Mouse (Mus musculus) adrenal gland, adult (tissue): ENCODE measurements around the gene Slc38a6.
A peak's percentile ranks its signal among the peaks of the same experiment; 100 is the strongest.

ENCODE experiments used
- DNase-seq, 2 experiments: peaks; one replicate each; pipeline ENCODE4 v3.0.0; 2022 to 2023; ENCODE audit warnings: low spot score in 1 of 2; ENCODE audit not compliant: inconsistent age in 2 of 2

Gene Slc38a6

GRCm38 (mm10) chr12:73317706-73318686 lies 31.4 kb downstream of the Slc38a6 start:
- DNase-seq, result no peak

GRCm38 (mm10) chr12:73324180-73324586 lies 37.6 kb downstream of the Slc38a6 start:
- DNase-seq, result no peak

GRCm38 (mm10) chr12:73324742-73325141 lies 38.2 kb downstream of the Slc38a6 start:
- DNase-seq, result peak; percentile 35 to 74

- peak in 1 of 2 experiments; percentile 50 for DNase-seq
Measured at GRCm38 (mm10) chr12:73325181-73325580, 38.6 kb downstream of the Slc38a6 start.

- peak; percentile 29 to 58 for DNase-seq
Measured at GRCm38 (mm10) chr12:73325617-73326016, 39.0 kb downstream of the Slc38a6 start.

- no peak for DNase-seq
Measured at GRCm38 (mm10) chr12:73327381-73327780, 40.8 kb downstream of the Slc38a6 start.

GRCm38 (mm10) chr12:73328448-73329167 lies 42.0 kb downstream of the Slc38a6 start:
- DNase-seq, result no peak

- no peak for DNase-seq
Measured at GRCm38 (mm10) chr12:73330236-73330635, 43.7 kb downstream of the Slc38a6 start.

- DNase-seq, result no peak
Measured at GRCm38 (mm10) chr12:73332701-73333100, 46.1 kb downstream of the Slc38a6 start.

GRCm38 (mm10) chr12:73334051-73334551 lies 47.5 kb downstream of the Slc38a6 start:
- DNase-seq, result no peak

- DNase-seq, result no peak
Measured at GRCm38 (mm10) chr12:73337127-73337526, 50.5 kb downstream of the Slc38a6 start.

- no peak for DNase-seq
Measured at GRCm38 (mm10) chr12:73340642-73341293, 54.2 kb downstream of the Slc38a6 start.

- peak; percentile 16 to 56 for DNase-seq
Measured at GRCm38 (mm10) chr12:73341703-73342663, 55.4 kb downstream of the Slc38a6 start.

GRCm38 (mm10) chr12:73344300-73344699 lies 57.7 kb downstream of the Slc38a6 start:
- DNase-seq, result no peak

- DNase-seq, result peak; percentile 23 to 54
Measured at GRCm38 (mm10) chr12:73345157-73345556, 58.6 kb downstream of the Slc38a6 start.

GRCm38 (mm10) chr12:73347202-73347601 lies 60.6 kb downstream of the Slc38a6 start:
- DNase-seq, result no peak

GRCm38 (mm10) chr12:73350466-73350865 lies 63.9 kb downstream of the Slc38a6 start:
- DNase-seq, result no peak

GRCm38 (mm10) chr12:73350982-73351381 lies 64.4 kb downstream of the Slc38a6 start:
- DNase-seq, result no peak

- DNase-seq, result no peak
Measured at GRCm38 (mm10) chr12:73351746-73352145, 65.2 kb downstream of the Slc38a6 start.

GRCm38 (mm10) chr12:73353362-73353761 lies 66.8 kb downstream of the Slc38a6 start:
- DNase-seq, result peak in 1 of 2 experiments; percentile 63
